8 mouse cellular contexts compared by ENCODE assay signal in genomic region chr5:41708051-41708630, GRCm38 (mm10). TPM values are rescaled to one million over a fixed set of nuclear protein-coding genes. Genes with fewer than 3 reads are reported as not detected.
DNase-seq lines count a peak whose midpoint lies in the region; ATAC-seq and TF ChIP-seq lines count a peak whose summit lies in the region.

Gene Rab28 (minus strand): TSS chr5:41708157.

- H3ac ChIP-seq in C2C12 (ENCODE audit: control insufficient read depth, insufficient read length, low read depth) (peak within 1 kb of the TSS; percentile 84), myocyte (ENCODE audit: control insufficient read depth, insufficient read length) (peak within 1 kb of the TSS; percentile 77)

- peaks cover 26% of the 10 kb centered on the region for H3K79me3 ChIP-seq in C2C12 (ENCODE audit: low read depth)

- no peaks in the 10 kb centered on the region for H3K9me3 ChIP-seq in erythroblast, embryonic 14.5 days (ENCODE audit: control insufficient read depth, low read length)
- H3K9me3 ChIP-seq in heart, embryonic 11.5 days (replicated peaks; ENCODE audit: control insufficient read depth, low read length), result no peaks in the 10 kb centered on the region
- H3K9me3 ChIP-seq in kidney, embryonic 16.5 days (ENCODE audit: low read length), result no peaks in the 10 kb centered on the region

- H3K4me2 ChIP-seq in heart, embryonic 11.5 days, result peak within 1 kb of the TSS; percentile 98
- H3K4me2 ChIP-seq in kidney, embryonic 16.5 days (replicated peaks; ENCODE audit: low read depth, low read length), result peak within 1 kb of the TSS; percentile 100
- H3K4me2 ChIP-seq in myocyte (ENCODE audit: low read depth), result peak within 1 kb of the TSS; percentile 89

- ATAC-seq in heart, embryonic 11.5 days (replicated peaks; ENCODE audit: insufficient number of reproducible peaks, low FRiP score, low TSS enrichment), result peak; percentile 97
- peak; percentile 97 for ATAC-seq in kidney, embryonic 16.5 days (ENCODE audit: low FRiP score, low TSS enrichment)

- peak; percentile 86; the same call in 1 of the 2 replicates for TF ChIP-seq POLR2A in brain, embryonic 14.5 days (IDR thresholded peaks at IDR 0.05; ENCODE audit: borderline replicate concordance, extremely low read depth, insufficient read depth, insufficient read length, poor library complexity, severe bottlenecking)
- no peak for TF ChIP-seq POLR2A in liver, adult 2 months (IDR thresholded peaks at IDR 0.05; ENCODE audit: extremely low read depth, insufficient read depth, low read length)
- no peak for TF ChIP-seq POLR2A in myocyte (IDR thresholded peaks at IDR 0.05; ENCODE audit: insufficient read length, low read depth)

- peak; percentile 98 for DNase-seq in brain, embryonic 14.5 days (ENCODE audit: low read depth)
- DNase-seq in liver, adult 2 months (ENCODE audit: extremely low read depth, low read depth, low spot score), result peak; percentile 87
- DNase-seq in splenic B cell, adult 2 months (ENCODE audit: low read depth, low spot score), result peak; percentile 98

- peak within 1 kb of the TSS; percentile 73 for H3K27ac ChIP-seq in heart, embryonic 11.5 days (ENCODE audit: low read depth, low read length)
- peak within 1 kb of the TSS; percentile 84 for H3K27ac ChIP-seq in kidney, embryonic 16.5 days (ENCODE audit: low read length)
- peak within 1 kb of the TSS; percentile 62 for H3K27ac ChIP-seq in liver, adult 2 months (replicated peaks; ENCODE audit: insufficient read depth, low read depth, low read length)

- no peak for TF ChIP-seq CTCF in C2C12 (IDR thresholded peaks at IDR 0.05; ENCODE audit: control insufficient read depth, insufficient read depth, insufficient read length)
- no peak for TF ChIP-seq CTCF in brain, embryonic 14.5 days (IDR thresholded peaks at IDR 0.05; ENCODE audit: borderline replicate concordance, extremely low read depth, insufficient read depth, insufficient read length)
- TF ChIP-seq CTCF in liver, adult 2 months (IDR thresholded peaks at IDR 0.05; ENCODE audit: low read depth, low read length), result no peak

- H3K36me3 ChIP-seq in C2C12 (ENCODE audit: control insufficient read depth, insufficient read depth), result peaks cover 6% of the 10 kb centered on the region
- H3K36me3 ChIP-seq in erythroblast, embryonic 14.5 days (ENCODE audit: control insufficient read depth), result no peaks in the 10 kb centered on the region
- no peaks in the 10 kb centered on the region for H3K36me3 ChIP-seq in heart, embryonic 11.5 days (ENCODE audit: control insufficient read depth, insufficient read depth, low read length)
- no peaks in the 10 kb centered on the region for H3K36me3 ChIP-seq in kidney, embryonic 16.5 days (ENCODE audit: insufficient read depth, low read length)
- H3K36me3 ChIP-seq in liver, adult 2 months (ENCODE audit: control insufficient read depth, insufficient read depth, low read length), result no peaks in the 10 kb centered on the region
- H3K36me3 ChIP-seq in myocyte (ENCODE audit: control insufficient read depth, insufficient read depth), result no peaks in the 10 kb centered on the region
- H3K36me3 ChIP-seq in splenic B cell, adult 2 months (ENCODE audit: control insufficient read depth, insufficient read depth, low read length, poor library complexity, severe bottlenecking), result no peaks in the 10 kb centered on the region

- H3K9ac ChIP-seq in heart, embryonic 11.5 days (ENCODE audit: low read depth, low read length), result peak within 1 kb of the TSS; percentile 91
- H3K9ac ChIP-seq in kidney, embryonic 16.5 days (replicated peaks; ENCODE audit: low read length), result peak within 1 kb of the TSS; percentile 88
- peak within 1 kb of the TSS; percentile 86 for H3K9ac ChIP-seq in liver, adult 2 months (ENCODE audit: low read depth, low read length)

- peak within 1 kb of the TSS; percentile 95 for H3K4me3 ChIP-seq in C2C12 (ENCODE audit: insufficient read depth, poor library complexity, severe bottlenecking)
- peak within 1 kb of the TSS; percentile 99 for H3K4me3 ChIP-seq in erythroblast, embryonic 14.5 days (replicated peaks)
- H3K4me3 ChIP-seq in heart, embryonic 11.5 days (ENCODE audit: low read depth, low read length), result peak within 1 kb of the TSS; percentile 94
- H3K4me3 ChIP-seq in kidney, embryonic 16.5 days (ENCODE audit: low read length), result peak within 1 kb of the TSS; percentile 95
- H3K4me3 ChIP-seq in liver, adult 2 months (ENCODE audit: insufficient read depth, low read depth, low read length), result peak within 1 kb of the TSS; percentile 94
- peak within 1 kb of the TSS; percentile 92 for H3K4me3 ChIP-seq in myocyte

- peaks cover 40% of the 10 kb centered on the region for H3K79me2 ChIP-seq in C2C12 (ENCODE audit: control insufficient read depth, insufficient read depth)
- no peaks in the 10 kb centered on the region; the same call in 1 of the 2 replicates for H3K79me2 ChIP-seq in liver, adult 2 months (ENCODE audit: control insufficient read depth, insufficient read depth, low read length)
- H3K79me2 ChIP-seq in myocyte (ENCODE audit: control insufficient read depth, insufficient read depth), result peaks cover 38% of the 10 kb centered on the region

- WGBS in heart, embryonic 11.5 days (ENCODE audit: insufficient replicate concordance), result under 1% methylated on average over 34 of the region's 34 CpGs
- 0% methylated on average over 34 of the region's 34 CpGs for WGBS in kidney, embryonic 16.5 days
- WGBS in liver, adult 2 months, result under 1% methylated on average over 32 of the region's 34 CpGs

- H3K27me3 ChIP-seq in C2C12 (ENCODE audit: control insufficient read depth, insufficient read depth, insufficient read length) (no peaks in the 10 kb centered on the region), myocyte (ENCODE audit: control insufficient read depth, insufficient read depth, insufficient read length) (no peaks in the 10 kb centered on the region)
- H3K27me3 ChIP-seq in erythroblast, embryonic 14.5 days (ENCODE audit: control insufficient read depth), result peaks cover 7% of the 10 kb centered on the region
- H3K27me3 ChIP-seq in heart, embryonic 11.5 days (ENCODE audit: control insufficient read depth, insufficient read depth, low read length), result no peaks in the 10 kb centered on the region
- no peaks in the 10 kb centered on the region for H3K27me3 ChIP-seq in kidney, embryonic 16.5 days (ENCODE audit: insufficient read depth, low read length)
- no peaks in the 10 kb centered on the region for H3K27me3 ChIP-seq in liver, adult 2 months (ENCODE audit: control insufficient read depth, insufficient read depth, low read length)
- H3K27me3 ChIP-seq in splenic B cell, adult 2 months (ENCODE audit: control insufficient read depth, insufficient read depth, low read length, poor library complexity, severe bottlenecking), result no peaks in the 10 kb centered on the region; the same call in 1 of the 2 replicates

- peaks cover 19% of the 10 kb centered on the region for H3K4me1 ChIP-seq in erythroblast, embryonic 14.5 days (ENCODE audit: control insufficient read depth)
- no peaks in the 10 kb centered on the region for H3K4me1 ChIP-seq in heart, embryonic 11.5 days (ENCODE audit: control insufficient read depth, insufficient read depth, low read length)
- peaks cover 6% of the 10 kb centered on the region; the same call in 1 of the 2 replicates for H3K4me1 ChIP-seq in kidney, embryonic 16.5 days (ENCODE audit: insufficient read depth, low read length)
- peaks cover 2% of the 10 kb centered on the region; the same call in 1 of the 2 replicates for H3K4me1 ChIP-seq in liver, adult 2 months (ENCODE audit: control insufficient read depth, insufficient read depth, low read length)

TF ChIP-seq in C2C12, 6 proteins besides CTCF, POLR2A, EP300 and RAD21:
- TF ChIP-seq MAX (IDR thresholded peaks at IDR 0.05), result no peak
- TF ChIP-seq MYOD1 (IDR thresholded peaks at IDR 0.05; ENCODE audit: control insufficient read depth, insufficient read length, low read depth), result no peak
- TF ChIP-seq MYOG (IDR thresholded peaks at IDR 0.05; ENCODE audit: control insufficient read depth, extremely low read depth, insufficient read length), result no peak
- no peak for TF ChIP-seq FOSL1 (IDR thresholded peaks at IDR 0.05; ENCODE audit: insufficient read depth, low read length, poor library complexity, severe bottlenecking)
- no peak for TF ChIP-seq USF1 (IDR thresholded peaks at IDR 0.05; ENCODE audit: low read depth)
- no peak for TF ChIP-seq CEBPB (IDR thresholded peaks at IDR 0.05; ENCODE audit: low read depth)
TF ChIP-seq in C2C12: peak in this region for 0.

TF ChIP-seq in myocyte, 11 proteins besides CTCF, POLR2A, EP300 and RAD21:
- TF ChIP-seq SRF (IDR thresholded peaks at IDR 0.05; ENCODE audit: control insufficient read depth, insufficient read length, low read depth), result no peak
- no peak for TF ChIP-seq REST (IDR thresholded peaks at IDR 0.05; ENCODE audit: insufficient read depth, insufficient read length)
- TF ChIP-seq POLR2AphosphoS2 (IDR thresholded peaks at IDR 0.05; ENCODE audit: insufficient read length, low read depth), result no peak
- TF ChIP-seq MYOG (IDR thresholded peaks at IDR 0.05; ENCODE audit: control insufficient read depth in 1 of 3, insufficient read depth in 1 of 3, insufficient read length in 2 of 3, low read depth in 2 of 3), result no peak
- TF ChIP-seq USF1 (IDR thresholded peaks at IDR 0.05; ENCODE audit: low read depth), result no peak
- TF ChIP-seq MYOD1 (IDR thresholded peaks at IDR 0.05; ENCODE audit: control insufficient read depth in 1 of 3, insufficient read length in 2 of 3, low read depth in 2 of 3), result no peak
- TF ChIP-seq CEBPB (IDR thresholded peaks at IDR 0.05; ENCODE audit: insufficient read depth, poor library complexity, severe bottlenecking), result no peak
- no peak for TF ChIP-seq TCF12 (IDR thresholded peaks at IDR 0.05; ENCODE audit: insufficient read depth, poor library complexity, severe bottlenecking)
- TF ChIP-seq E2F4 (IDR thresholded peaks at IDR 0.05; ENCODE audit: insufficient read depth), result no peak
- TF ChIP-seq TCF3 (IDR thresholded peaks at IDR 0.05; ENCODE audit: insufficient read length, low read depth), result no peak
- TF ChIP-seq MAX (IDR thresholded peaks at IDR 0.05; ENCODE audit: low read depth), result no peak

RNA-seq across cellular contexts. Expression of gene Rab28, which starts in this region (rescaled TPM):
- polyA plus RNA-seq in C2C12 (2012; fragmentation: generic; extraction: Trizol) (35.3 TPM), myocyte (2012; fragmentation: generic; extraction: Trizol) (48.6 TPM)
- 52.2 and 65.7 TPM in 2 replicates for polyA plus RNA-seq in brain, embryonic 14.5 days (2012; rRNA removed)
- polyA plus RNA-seq in erythroblast, embryonic 14.5 days (2012), result 1.8 and 2.4 TPM in 2 replicates
- 38.7 and 43.2 TPM in 2 replicates for polyA plus RNA-seq in heart, embryonic 11.5 days (2014; fragmentation: Nextera tagmentation; extraction: Ambion mirVana)
- polyA plus RNA-seq in kidney, embryonic 16.5 days (2015; fragmentation: Nextera tagmentation; extraction: Ambion mirVana), result 53.9 and 55.6 TPM in 2 replicates
- 19.7 and 19.8 TPM in 2 replicates for total RNA-seq in liver, adult 2 months (2014; rRNA removed)
- polyA plus RNA-seq in liver, adult 2 months (2012; rRNA removed), result 10.3 and 12.4 TPM in 2 replicates

Comparison
In these comparisons a context has a peak if more than half of its experiments do, and no peak if none do; other contexts are left out.
1. Peak in every context shown above with its lines: DNase-seq, ATAC-seq, H3K4me3 ChIP-seq and H3K27ac ChIP-seq.